Mouse (Mus musculus) liver, embryonic 16.5 days (tissue): ENCODE data around the gene Xylb. TPM values are rescaled to one million over a fixed set of nuclear protein-coding genes. Genes with fewer than 3 reads are reported as not detected.

Experiments
- ATAC-seq: fragments of 200-750 bp; cut with Nextera tagmentation; 2 replicates; pipeline ENCODE4 v1.8.0; 2017; ENCODE audit warnings: low read depth, mild to moderate bottlenecking, moderate number of reproducible peaks, moderate library complexity
- H3K27ac ChIP-seq: fragments of 300-500 bp; sonication (generic); 2 replicates; pipeline ENCODE4 v1.5.1; 2014; ENCODE audit warnings: mild to moderate bottlenecking, low read length
- H3K27me3 ChIP-seq: fragments of 300-500 bp; sonication (generic); 2 replicates; pipeline ENCODE4 v1.6.1; 2014; ENCODE audit warnings: low read depth, low read length, mixed read lengths; ENCODE audit not compliant: control insufficient read depth, insufficient read depth
- H3K36me3 ChIP-seq: fragments of 300-500 bp; sonication (generic); 2 replicates; pipeline ENCODE4 v1.6.1; 2014; ENCODE audit warnings: mild to moderate bottlenecking; ENCODE audit not compliant: control insufficient read depth, insufficient read depth
- H3K4me1 ChIP-seq: fragments of 300-500 bp; sonication (generic); 2 replicates; pipeline ENCODE4 v1.6.1; 2014; ENCODE audit warnings: low read depth, low read length, mixed read lengths; ENCODE audit not compliant: control insufficient read depth
- H3K4me2 ChIP-seq: fragments of 300-500 bp; sonication (generic); 2 replicates; pipeline ENCODE4 v1.6.1; 2014; ENCODE audit warnings: low read depth, low read length, mixed read lengths
- H3K4me3 ChIP-seq: fragments of 300-500 bp; sonication (generic); 2 replicates; pipeline ENCODE4 v1.5.1; 2014; ENCODE audit warnings: low read depth, mild to moderate bottlenecking, low read length
- H3K9ac ChIP-seq: fragments of 300-500 bp; sonication (generic); 2 replicates; pipeline ENCODE4 v1.6.1; 2014; ENCODE audit warnings: low read depth, low read length
- H3K9me3 ChIP-seq: fragments of 300-500 bp; sonication (generic); replicated peaks from 2 replicates; pipeline ENCODE4 v1.6.1; 2016; ENCODE audit warnings: low read length; ENCODE audit not compliant: control insufficient read depth
- WGBS: fragments of 180-500 bp; shearing (Covaris S2); extraction: QIAGEN DNeasy Blood & Tissue Kit; methylation state at CpG from one replicate; pipeline ENCODE4 v1.1.7; 2014; ENCODE audit not compliant: insufficient replicate concordance; 5-methylcytosine and 5-hydroxymethylcytosine counted together
- polyA plus RNA-seq: library from polyadenylated mRNA; unstranded; fragments of >200 nt; fragmentation: Nextera tagmentation; extraction: Ambion mirVana; gene quantifications from 2 replicates; pipeline ENCODE4 v1.2.1, GENCODE M21; 2015

The Xylb gene
- polyA plus RNA-seq, 1 experiment from 2014 or later: 4.5 TPM

DNA sequence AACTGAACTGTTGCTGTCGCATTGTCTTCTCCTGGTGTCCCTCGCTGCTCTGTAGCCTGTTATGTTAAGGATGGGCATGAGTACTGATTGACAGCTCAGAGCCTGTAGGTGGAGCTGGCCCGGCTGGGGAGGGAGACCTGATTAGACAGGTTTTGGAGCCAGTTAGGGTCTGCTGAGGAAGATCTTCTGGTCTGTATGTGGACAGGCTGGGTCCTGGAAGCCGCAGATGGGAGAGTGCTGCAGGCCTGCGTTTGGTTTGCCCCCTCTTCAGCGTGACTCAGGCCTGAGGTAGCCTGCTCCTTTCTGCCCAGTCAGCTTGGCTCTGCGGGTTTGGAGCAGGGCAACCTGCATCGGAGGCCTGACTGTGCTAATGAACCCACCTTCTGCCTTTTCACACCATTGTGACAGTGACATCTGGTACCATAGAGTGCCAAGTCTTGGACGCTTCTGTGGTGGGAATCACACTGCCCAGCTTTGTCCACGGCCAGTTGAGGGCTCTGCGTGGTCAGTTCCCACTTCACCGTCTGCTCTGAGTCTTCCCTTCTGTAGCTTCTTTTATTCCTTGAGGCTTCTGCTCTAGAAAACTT lies 62.8 kb downstream of the Xylb start:
- no peak for ATAC-seq
- no peaks in the 10 kb centered on the region for H3K27me3 ChIP-seq
- WGBS: 59% methylated on average over 12 of the region's 12 CpGs

DNA sequence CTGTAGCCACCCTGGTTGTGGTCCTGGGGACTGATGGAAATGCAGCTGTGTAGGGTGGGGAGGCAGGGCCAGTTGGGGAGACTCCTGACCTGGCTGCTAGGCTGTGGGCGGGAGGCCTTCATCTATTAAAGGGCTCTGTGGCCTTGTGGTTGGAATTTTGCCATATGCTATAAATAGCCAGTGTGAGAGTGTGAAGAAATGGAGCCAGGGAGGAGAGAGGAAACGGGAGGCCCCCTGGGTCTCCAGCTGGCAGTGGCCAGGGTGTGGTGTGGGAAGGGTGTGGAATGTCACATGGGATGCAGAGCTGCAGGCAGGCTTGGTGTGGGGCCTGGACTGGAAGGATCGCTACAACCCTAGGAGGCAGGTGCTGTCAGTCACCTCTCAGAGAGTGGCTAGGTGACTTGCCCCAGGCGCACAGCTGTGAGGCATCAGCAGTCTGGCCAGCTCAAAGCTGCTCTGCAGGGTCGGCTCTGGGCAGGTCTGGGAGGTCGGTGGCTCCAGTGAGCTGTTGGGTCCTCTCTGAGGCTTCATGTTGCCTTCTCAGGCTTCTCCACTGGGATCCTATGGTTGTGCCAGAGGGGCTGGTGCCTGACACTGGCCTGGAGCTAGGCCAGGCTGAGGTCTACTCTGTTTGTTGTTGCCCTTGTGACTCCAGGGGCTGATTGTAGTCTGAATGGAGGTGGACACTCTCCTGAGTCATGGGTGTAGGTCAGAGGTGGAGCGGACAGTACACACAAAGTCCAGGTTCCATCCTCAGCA lies 68.2 kb downstream of the Xylb start:
- H3K27me3 ChIP-seq: no peaks in the 10 kb centered on the region
- no peaks in the 10 kb centered on the region for H3K36me3 ChIP-seq
- H3K4me2 ChIP-seq: no peak overlapping the region
- H3K4me3 ChIP-seq: no peak overlapping the region
- peaks cover 15% of the 10 kb centered on the region for H3K4me1 ChIP-seq
- peak; percentile 65 for ATAC-seq
- 31% methylated on average over 7 of the region's 7 CpGs for WGBS
- H3K9me3 ChIP-seq: no peaks in the 10 kb centered on the region
- no peak overlapping the region for H3K9ac ChIP-seq
- H3K27ac ChIP-seq: peak overlapping the region; percentile 58

More for the DNA sequence above, 62.8 kb downstream of the Xylb start:
- Histone ChIP-seq H3K4me1 (peaks cover 2% of the 10 kb centered on the region; the same call in 1 of the 2 replicates), H3K36me3 (no peaks in the 10 kb centered on the region), H3K9ac (no peak overlapping the region), H3K4me3 (no peak overlapping the region), H3K27ac (no peak overlapping the region), H3K4me2 (no peak overlapping the region), H3K9me3 (no peaks in the 10 kb centered on the region)

DNA sequence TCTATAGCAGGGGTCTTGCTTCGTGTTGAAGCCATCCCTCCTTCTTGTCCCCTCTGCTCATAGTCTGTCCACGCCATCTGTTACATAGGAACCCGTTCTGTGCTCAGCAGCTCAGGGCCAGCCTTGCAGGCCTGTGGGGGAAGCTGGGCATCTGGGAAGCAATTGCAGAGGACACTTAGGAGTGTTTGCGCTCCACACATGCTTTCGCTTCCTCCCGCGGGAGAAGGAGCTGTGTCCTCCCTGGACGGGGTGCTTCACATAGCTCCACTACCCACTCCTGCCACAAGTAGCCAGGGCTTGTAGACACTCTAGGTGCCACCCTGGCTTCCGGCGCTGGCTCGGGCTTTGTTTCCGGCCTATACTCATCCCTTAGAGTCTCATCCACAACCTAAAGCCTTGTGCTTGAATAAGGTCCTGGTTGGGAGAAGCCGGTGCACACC lies 68.8 kb downstream of the Xylb start:
- Histone ChIP-seq H3K4me1 (peaks cover 15% of the 10 kb centered on the region), H3K9ac (no peak overlapping the region), H3K27ac (no peak overlapping the region; the same call in 1 of the 2 replicates), H3K4me2 (no peak overlapping the region), H3K27me3 (no peaks in the 10 kb centered on the region), H3K9me3 (no peaks in the 10 kb centered on the region), H3K36me3 (no peaks in the 10 kb centered on the region), H3K4me3 (no peak overlapping the region)
- no peak for ATAC-seq
- 75% methylated on average over 13 of the region's 13 CpGs for WGBS

DNA sequence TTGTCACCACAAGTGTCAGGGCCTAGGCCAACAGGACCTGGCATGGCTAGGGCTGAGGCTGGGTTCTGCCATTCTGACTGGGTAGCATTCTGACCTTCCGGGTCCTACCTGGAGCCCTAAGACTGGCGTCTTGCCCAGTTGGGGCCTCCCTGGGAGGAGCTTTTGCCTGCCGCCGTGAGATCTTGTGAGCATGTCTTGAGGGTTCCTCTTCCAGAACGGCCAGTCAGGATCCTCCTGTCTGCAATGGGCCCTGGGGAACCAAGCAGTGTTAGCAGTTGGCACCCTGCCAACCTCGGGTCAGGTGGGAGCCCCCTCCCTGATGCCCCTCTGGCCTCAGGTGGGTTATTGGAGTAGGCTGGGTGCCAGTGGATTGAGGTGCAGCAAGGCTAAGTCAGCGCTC lies 69.3 kb downstream of the Xylb start:
- no peaks in the 10 kb centered on the region for H3K27me3 ChIP-seq
- no peak overlapping the region for H3K4me3 ChIP-seq
- no peak overlapping the region for H3K9ac ChIP-seq
- no peaks in the 10 kb centered on the region for H3K36me3 ChIP-seq
- no peak overlapping the region for H3K27ac ChIP-seq
- no peak for ATAC-seq
- 64% methylated on average over 7 of the region's 7 CpGs for WGBS
- H3K4me1 ChIP-seq: peaks cover 15% of the 10 kb centered on the region
- no peaks in the 10 kb centered on the region for H3K9me3 ChIP-seq
- no peak overlapping the region for H3K4me2 ChIP-seq

DNA sequence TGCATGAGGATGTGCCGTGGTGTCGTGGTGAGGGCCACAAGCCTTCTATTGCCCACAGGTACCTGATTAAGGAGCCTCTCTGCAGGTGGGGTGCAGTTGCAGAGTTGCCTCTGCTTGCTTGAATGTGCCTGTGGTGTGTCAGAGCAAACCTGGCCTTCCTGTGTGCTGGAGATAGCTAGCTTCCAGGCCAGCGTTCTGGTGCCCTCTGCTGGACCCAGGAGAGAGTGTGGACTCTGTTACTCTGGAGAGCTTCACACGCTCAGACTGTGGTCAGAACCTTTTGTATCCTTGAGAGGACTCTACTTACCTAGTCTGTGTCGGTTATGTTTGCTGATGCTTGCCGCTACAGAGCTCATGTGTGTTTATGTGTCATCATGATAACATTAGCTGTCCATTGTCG lies 73.1 kb downstream of the Xylb start:
- Histone ChIP-seq H3K27me3 (no peaks in the 10 kb centered on the region), H3K36me3 (no peaks in the 10 kb centered on the region), H3K4me3 (no peak overlapping the region), H3K9ac (no peak overlapping the region), H3K4me1 (peaks cover 10% of the 10 kb centered on the region), H3K9me3 (no peaks in the 10 kb centered on the region), H3K4me2 (no peak overlapping the region), H3K27ac (no peak overlapping the region)
- ATAC-seq: peak; percentile 58
- 41% methylated on average over 7 of the region's 7 CpGs for WGBS

DNA sequence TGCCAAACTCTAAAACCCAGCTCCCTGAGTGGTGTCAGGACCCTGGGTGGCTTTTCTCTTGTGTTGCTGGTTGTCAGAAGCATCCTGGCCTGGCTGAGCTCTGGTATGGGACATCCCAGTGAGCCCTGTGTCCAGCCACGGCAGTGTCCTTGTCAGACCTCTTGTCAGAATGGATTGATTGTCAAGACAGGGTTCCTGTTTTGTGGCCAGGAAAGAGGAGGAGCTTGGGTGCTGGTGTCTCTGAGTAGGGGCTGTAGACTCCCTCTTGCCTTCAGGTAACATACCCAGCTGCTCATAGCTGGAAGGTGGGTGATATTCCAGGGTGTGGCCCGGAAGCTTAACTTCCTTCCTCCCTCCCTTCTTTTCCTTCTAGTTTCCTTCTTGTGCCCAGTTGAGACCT lies 78.7 kb downstream of the Xylb start:
- no peaks in the 10 kb centered on the region for H3K9me3 ChIP-seq
- 44% methylated on average over 2 of the region's 2 CpGs for WGBS

DNA sequence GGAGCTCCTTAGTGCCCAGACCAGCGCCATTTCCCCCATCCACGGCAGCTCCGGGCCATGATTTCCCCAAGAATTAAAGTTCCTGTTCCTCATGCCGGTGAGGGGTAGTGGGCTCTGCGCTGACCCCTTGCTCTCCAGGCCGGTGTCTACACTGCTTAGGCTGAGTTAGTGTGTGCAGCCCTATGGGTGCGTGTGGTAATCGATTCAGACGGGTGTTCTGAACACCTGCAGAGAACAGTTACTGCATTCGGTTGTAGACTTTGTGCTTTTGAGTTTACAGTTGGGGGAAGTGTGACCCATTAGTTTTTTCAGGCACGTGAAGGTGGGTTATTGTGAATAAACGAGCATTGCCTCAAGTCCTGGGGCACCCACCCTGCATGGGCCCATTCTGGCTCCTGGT lies 80.9 kb downstream of the Xylb start:
- no peaks in the 10 kb centered on the region for H3K9me3 ChIP-seq
- H3K27me3 ChIP-seq: no peaks in the 10 kb centered on the region
- WGBS: 65% methylated on average over 12 of the region's 12 CpGs
- no peaks in the 10 kb centered on the region for H3K36me3 ChIP-seq
- H3K27ac ChIP-seq: no peak overlapping the region
- no peak overlapping the region for H3K4me3 ChIP-seq
- no peak overlapping the region for H3K9ac ChIP-seq
- ATAC-seq: peak; percentile 61; the same call in 1 of the 2 replicates
- H3K4me2 ChIP-seq: no peak overlapping the region
- H3K4me1 ChIP-seq: no peaks in the 10 kb centered on the region; the same call in 1 of the 2 replicates

More for the DNA sequence above, 78.7 kb downstream of the Xylb start:
- ATAC-seq: no peak
- Histone ChIP-seq H3K4me3 (no peak overlapping the region), H3K27ac (no peak overlapping the region), H3K27me3 (no peaks in the 10 kb centered on the region), H3K36me3 (no peaks in the 10 kb centered on the region), H3K4me2 (no peak overlapping the region), H3K4me1 (no peaks in the 10 kb centered on the region; the same call in 1 of the 2 replicates), H3K9ac (no peak overlapping the region)

DNA sequence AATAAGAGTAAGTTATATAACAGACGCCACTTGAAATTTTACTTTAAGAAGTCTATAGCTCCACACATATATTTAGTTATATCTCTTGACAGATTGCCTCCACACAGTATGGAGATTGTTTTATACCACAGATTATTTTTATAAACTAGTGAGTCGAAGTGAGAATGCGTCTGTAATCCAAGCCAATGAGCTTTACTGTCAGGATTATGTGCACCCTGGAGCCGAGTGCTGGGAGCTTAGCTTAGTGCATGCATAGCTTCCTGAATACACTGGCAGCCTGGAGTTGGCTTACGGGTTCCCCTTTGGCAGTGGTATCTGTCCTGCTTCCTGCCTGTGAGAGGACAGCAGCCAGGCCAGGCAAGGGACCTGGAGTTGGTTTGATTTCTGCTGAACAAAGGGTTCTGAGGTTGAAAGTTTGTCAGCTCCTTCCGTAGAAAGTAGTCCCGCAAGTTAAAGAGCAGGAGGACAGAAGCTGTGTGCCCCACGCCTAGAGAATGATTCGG lies 81.4 kb downstream of the Xylb start:
- Histone ChIP-seq H3K27ac (no peak overlapping the region), H3K9ac (no peak overlapping the region), H3K4me2 (no peak overlapping the region), H3K36me3 (no peaks in the 10 kb centered on the region), H3K4me3 (no peak overlapping the region), H3K9me3 (no peaks in the 10 kb centered on the region), H3K4me1 (no peaks in the 10 kb centered on the region; the same call in 1 of the 2 replicates), H3K27me3 (no peaks in the 10 kb centered on the region)
- WGBS: 68% methylated on average over 9 of the region's 9 CpGs
- ATAC-seq: no peak
